Mouse (Mus musculus) liver, postnatal 0 days (tissue): ENCODE data around the gene Ccdc163. TPM values are rescaled to one million over a fixed set of nuclear protein-coding genes. Genes with fewer than 3 reads are reported as not detected.
A peak's percentile ranks its signal among the peaks of the same experiment; 100 is the strongest.

ENCODE experiments used
- ATAC-seq: fragments of 200-750 bp; cut with Nextera tagmentation; 2 replicates; pipeline ENCODE4 v1.8.0; 2017; ENCODE audit warnings: mild to moderate bottlenecking, moderate library complexity
- DNase-seq: peaks from one replicate; pipeline ENCODE4 v3.0.0-alpha.2; 2016
- H3K27ac ChIP-seq: fragments of 300-500 bp; sonication (generic); 2 replicates; pipeline ENCODE4 v1.5.1; 2014; ENCODE audit warnings: antibody characterized with exemption, moderate library complexity, mild to moderate bottlenecking, low read depth
- H3K27me3 ChIP-seq: fragments of 300-500 bp; sonication (generic); 2 replicates; pipeline ENCODE4 v1.6.1; 2014; ENCODE audit warnings: low read length, control low read depth, mixed read lengths; ENCODE audit not compliant: insufficient read depth
- H3K36me3 ChIP-seq: fragments of 300-500 bp; sonication (generic); replicated peaks from 2 replicates; pipeline ENCODE4 v1.6.1; 2014; ENCODE audit warnings: mild to moderate bottlenecking, control low read depth, low read length, moderate library complexity, mixed read lengths; ENCODE audit not compliant: insufficient read depth
- H3K4me1 ChIP-seq: fragments of 300-500 bp; sonication (generic); 2 replicates; pipeline ENCODE4 v1.6.1; 2014; ENCODE audit warnings: antibody characterized with exemption, mild to moderate bottlenecking, control low read depth; ENCODE audit not compliant: insufficient read depth
- H3K4me2 ChIP-seq: fragments of 300-500 bp; sonication (generic); 2 replicates; pipeline ENCODE4 v1.6.1; 2014; ENCODE audit warnings: low read depth, mild to moderate bottlenecking, low read length, moderate library complexity, mixed read lengths
- H3K4me3 ChIP-seq: fragments of 300-500 bp; sonication (generic); 2 replicates; pipeline ENCODE4 v1.5.1; 2014; ENCODE audit warnings: low read depth, low read length
- H3K9ac ChIP-seq: fragments of 300-500 bp; sonication (generic); replicated peaks from 2 replicates; pipeline ENCODE4 v1.6.1; 2014; ENCODE audit warnings: mild to moderate bottlenecking, moderate library complexity
- H3K9me3 ChIP-seq: fragments of 300-500 bp; sonication (generic); 2 replicates; pipeline ENCODE4 v1.6.1; 2016; ENCODE audit warnings: mild to moderate bottlenecking, control low read depth, low read length, mixed read lengths
- CTCF ChIP-seq: sonication (generic); IDR thresholded peaks from 2 replicates; pipeline ENCODE4 v1.5.1; 2016; ENCODE audit warnings: antibody characterized with exemption, low read depth
- EP300 ChIP-seq: IDR thresholded peaks from 2 replicates; pipeline ENCODE4 v1.6.1; 2016; ENCODE audit warnings: antibody characterized with exemption, low read depth, mild to moderate bottlenecking
- WGBS: fragments of 180-500 bp; shearing (Covaris S2); extraction: QIAGEN DNeasy Blood & Tissue Kit; methylation state at CpG from one replicate; pipeline ENCODE4 v1.1.7; 2014; ENCODE audit not compliant: insufficient replicate concordance; 5-methylcytosine and 5-hydroxymethylcytosine counted together
- polyA plus RNA-seq: library from polyadenylated mRNA; unstranded; fragments of >200 nt; fragmentation: Nextera tagmentation; extraction: Ambion mirVana; gene quantifications from 2 replicates; pipeline ENCODE4 v1.2.1, GENCODE M21; 2015

Gene Ccdc163
- polyA plus RNA-seq, 1 experiment from 2014 or later = 6.1 TPM

GRCm38 (mm10) chr4:116776391-116776790, 68.1 kb downstream of the Ccdc163 start:
- ATAC-seq = no peak
- DNase-seq = no peak
- H3K36me3 ChIP-seq = no peaks in the 10 kb centered on the region; the same call in 1 of the 2 replicates
- H3K4me3 ChIP-seq = no peak overlapping the region
- H3K9me3 ChIP-seq = no peaks in the 10 kb centered on the region
- H3K27ac ChIP-seq = no peak overlapping the region
- 81% methylated on average over 5 of the region's 5 CpGs for WGBS
- H3K4me2 ChIP-seq = no peak overlapping the region
- TF ChIP-seq CTCF (0 out of 2 replicates have a peak, but pooled peaks have one; percentile 15), EP300 (no peak)
- no peaks in the 10 kb centered on the region for H3K4me1 ChIP-seq
- no peak overlapping the region for H3K9ac ChIP-seq
- no peaks in the 10 kb centered on the region for H3K27me3 ChIP-seq

- ATAC-seq (no peak), DNase-seq (no peak)
- Histone ChIP-seq H3K27me3 (no peaks in the 10 kb centered on the region), H3K9me3 (no peaks in the 10 kb centered on the region), H3K27ac (no peak overlapping the region), H3K4me3 (no peak overlapping the region), H3K4me1 (no peaks in the 10 kb centered on the region), H3K9ac (no peak overlapping the region), H3K36me3 (no peaks in the 10 kb centered on the region; the same call in 1 of the 2 replicates), H3K4me2 (no peak overlapping the region)
- no peak for TF ChIP-seq CTCF
- WGBS = 74% methylated on average over 3 of the region's 3 CpGs
Measured at GRCm38 (mm10) chr4:116777079-116777478, 68.8 kb downstream of the Ccdc163 start.

- Histone ChIP-seq H3K27ac (no peak overlapping the region), H3K36me3 (no peaks in the 10 kb centered on the region), H3K4me2 (no peak overlapping the region), H3K4me3 (no peak overlapping the region), H3K9ac (no peak overlapping the region), H3K27me3 (no peaks in the 10 kb centered on the region), H3K4me1 (no peaks in the 10 kb centered on the region), H3K9me3 (no peaks in the 10 kb centered on the region)
- no peak for TF ChIP-seq EP300
- TF ChIP-seq CTCF = no peak
- ATAC-seq = no peak
- WGBS = 62% methylated on average over 2 of the region's 2 CpGs
- DNase-seq = no peak
Measured at GRCm38 (mm10) chr4:116780541-116780940, 72.2 kb downstream of the Ccdc163 start.

- WGBS = 57% methylated on average over 2 of the region's 2 CpGs
- no peak overlapping the region for H3K4me2 ChIP-seq
- H3K9me3 ChIP-seq = no peaks in the 10 kb centered on the region
- no peaks in the 10 kb centered on the region for H3K36me3 ChIP-seq
- no peaks in the 10 kb centered on the region for H3K4me1 ChIP-seq
- no peaks in the 10 kb centered on the region for H3K27me3 ChIP-seq
- no peak for DNase-seq
- no peak for ATAC-seq
- no peak overlapping the region for H3K4me3 ChIP-seq
- H3K27ac ChIP-seq = no peak overlapping the region
- no peak for TF ChIP-seq CTCF
- no peak for TF ChIP-seq EP300
- no peak overlapping the region for H3K9ac ChIP-seq
Measured at GRCm38 (mm10) chr4:116781366-116781765, 73.1 kb downstream of the Ccdc163 start.

- Histone ChIP-seq H3K4me2 (no peak overlapping the region), H3K27ac (no peak overlapping the region), H3K4me1 (no peaks in the 10 kb centered on the region), H3K9ac (no peak overlapping the region), H3K4me3 (no peak overlapping the region), H3K9me3 (no peaks in the 10 kb centered on the region), H3K27me3 (no peaks in the 10 kb centered on the region), H3K36me3 (no peaks in the 10 kb centered on the region)
- DNase-seq (no peak), ATAC-seq (no peak)
- TF ChIP-seq CTCF (no peak), EP300 (no peak)
- 69% methylated on average over 8 of the region's 8 CpGs for WGBS
Measured at GRCm38 (mm10) chr4:116782171-116782570, 73.9 kb downstream of the Ccdc163 start.

GRCm38 (mm10) chr4:116786587-116786986, 78.3 kb downstream of the Ccdc163 start:
- Histone ChIP-seq H3K27ac (no peak overlapping the region), H3K4me1 (no peaks in the 10 kb centered on the region; the same call in 1 of the 2 replicates), H3K36me3 (no peaks in the 10 kb centered on the region), H3K4me2 (no peak overlapping the region), H3K9ac (no peak overlapping the region), H3K9me3 (no peaks in the 10 kb centered on the region), H3K4me3 (no peak overlapping the region), H3K27me3 (no peaks in the 10 kb centered on the region)
- WGBS = 90% methylated on average over 1 of the region's 1 CpGs
- ATAC-seq (no peak), DNase-seq (no peak)
- TF ChIP-seq EP300 = no peak
- peak; percentile 46 for TF ChIP-seq CTCF
